Mouse (Mus musculus) kidney, postnatal 4 days (tissue): Measurements from ENCODE around the gene Pafah1b3.
A peak's percentile ranks its signal among the peaks of the same experiment; 100 is the strongest.

ENCODE experiments used
- DNase-seq, 2 experiments: peaks; one replicate each; pipeline ENCODE4 v3.0.0; 2021; ENCODE audit warnings: mixed read lengths in 2 of 2

The Pafah1b3 gene

DNA sequence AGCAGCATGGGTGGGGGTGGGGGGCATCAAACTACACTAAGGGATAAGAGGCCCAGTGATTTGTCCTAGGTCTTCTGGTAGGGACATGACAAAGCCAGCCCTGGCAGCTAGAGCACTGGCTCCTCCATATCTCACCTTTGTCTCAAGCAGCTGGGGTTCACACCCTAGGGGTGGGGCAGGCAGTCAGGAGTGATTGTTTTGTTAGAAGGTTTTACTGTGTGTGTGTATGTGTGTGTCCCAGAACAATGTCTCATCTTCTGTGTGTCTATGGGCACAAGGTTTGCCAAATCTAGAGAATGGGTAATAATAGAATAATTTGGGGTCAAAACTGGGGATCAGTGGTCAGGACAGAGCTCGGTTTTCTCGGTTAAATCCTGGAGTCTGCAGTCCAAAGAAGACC lies 7.7 kb upstream of the Pafah1b3 start:
- DNase-seq, result no peak

DNA sequence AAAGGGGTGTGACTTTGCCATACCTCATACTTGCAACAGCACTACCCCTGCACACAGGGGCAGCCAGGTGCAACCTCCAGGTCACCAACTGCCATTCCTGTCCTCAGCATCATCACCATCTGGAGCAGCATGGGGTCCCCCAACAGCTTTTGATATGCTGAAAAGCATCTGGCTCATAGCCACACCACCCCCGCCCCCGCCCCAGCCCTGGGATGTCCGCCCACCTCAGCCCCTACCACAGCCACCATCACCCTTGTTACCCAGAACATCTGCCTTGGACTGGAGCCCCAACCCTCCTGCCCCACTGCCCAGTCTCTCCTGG lies 5.9 kb upstream of the Pafah1b3 start:
- DNase-seq, result no peak

DNA sequence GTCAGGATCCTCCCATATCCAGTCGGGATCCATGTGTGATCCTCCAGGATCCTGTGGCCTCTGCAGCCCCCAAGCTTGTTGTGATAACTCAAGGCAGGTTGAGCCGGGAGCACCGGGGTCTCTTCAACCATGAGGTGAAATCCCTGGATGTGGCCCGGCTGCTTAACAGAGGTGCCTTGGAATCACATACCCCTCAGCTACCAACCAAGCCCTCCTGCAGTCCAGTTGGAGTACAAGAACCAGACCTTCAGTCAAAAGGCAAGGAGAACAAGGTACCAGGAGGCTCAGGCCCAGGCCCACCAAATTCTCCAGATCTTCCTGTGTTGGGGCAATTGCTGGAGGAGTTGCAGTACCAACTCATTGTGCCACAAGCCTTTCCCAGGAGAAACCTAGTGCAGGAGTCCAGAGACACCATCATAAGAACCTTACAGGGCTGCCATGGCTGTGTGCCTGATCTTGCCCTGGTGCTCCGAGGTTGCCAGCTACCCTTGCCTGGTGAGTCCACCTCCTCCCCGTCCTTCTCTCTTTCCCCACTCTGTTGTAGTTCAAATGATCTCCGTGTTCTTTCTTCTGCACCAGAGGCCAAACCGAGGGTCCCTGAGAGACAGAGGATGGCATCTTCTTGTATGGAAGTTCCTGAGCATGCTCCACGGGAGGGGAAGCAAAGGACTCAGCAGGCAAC lies 5.4 kb upstream of the Pafah1b3 start:
- no peak for DNase-seq

DNA sequence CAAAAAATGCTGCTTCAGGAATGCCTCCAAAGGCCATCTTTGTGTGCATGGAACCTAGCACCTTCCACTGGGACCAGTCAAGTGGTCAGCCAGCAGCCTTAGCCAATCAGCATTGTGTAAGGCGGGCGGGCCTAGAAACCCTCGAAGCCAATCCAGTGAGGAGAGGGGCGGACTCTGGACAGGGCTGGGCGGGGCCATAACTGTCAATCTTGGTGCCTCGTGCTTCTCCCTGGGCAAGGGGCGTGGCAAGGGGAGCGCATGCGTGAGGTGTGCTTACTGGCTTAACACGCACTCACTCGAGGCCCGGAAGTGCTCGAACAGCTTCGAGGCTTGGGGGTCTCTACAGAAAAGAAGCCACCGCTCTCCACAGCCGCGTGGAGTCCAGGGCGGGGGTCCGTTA lies 3.3 kb upstream of the Pafah1b3 start, which contains the start of gene Prr19:
Prr19 (plus strand) TSS at position 349 of the 400 bp plus-strand sequence.
- DNase-seq, result peak; percentile 57 to 70

DNA sequence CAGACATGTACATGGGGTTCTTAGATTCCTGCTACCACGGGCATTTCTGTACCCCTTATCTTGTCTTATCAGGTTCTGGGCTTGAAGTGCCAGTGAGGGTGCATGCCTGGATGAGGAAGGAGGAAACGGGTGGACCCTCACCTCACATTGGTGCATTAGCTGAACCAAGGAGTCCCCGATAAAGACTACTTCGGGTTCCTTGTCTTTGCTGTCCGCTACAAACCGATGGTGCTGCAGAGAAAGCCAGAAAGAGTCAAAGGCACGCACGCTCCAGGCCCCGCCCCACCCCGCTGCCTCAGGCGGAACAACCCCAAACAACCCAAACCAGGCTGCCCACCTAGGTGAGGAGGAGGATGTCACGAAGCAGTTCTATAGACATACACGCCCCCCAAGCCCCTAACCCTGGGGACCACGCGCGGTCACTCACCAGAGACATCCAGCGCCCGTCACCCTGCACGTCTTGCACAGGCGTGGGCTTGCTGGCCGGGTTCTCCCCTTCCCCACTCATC lies 787 bp downstream of the Pafah1b3 start:
- peak; percentile 70 to 76 for DNase-seq

DNA sequence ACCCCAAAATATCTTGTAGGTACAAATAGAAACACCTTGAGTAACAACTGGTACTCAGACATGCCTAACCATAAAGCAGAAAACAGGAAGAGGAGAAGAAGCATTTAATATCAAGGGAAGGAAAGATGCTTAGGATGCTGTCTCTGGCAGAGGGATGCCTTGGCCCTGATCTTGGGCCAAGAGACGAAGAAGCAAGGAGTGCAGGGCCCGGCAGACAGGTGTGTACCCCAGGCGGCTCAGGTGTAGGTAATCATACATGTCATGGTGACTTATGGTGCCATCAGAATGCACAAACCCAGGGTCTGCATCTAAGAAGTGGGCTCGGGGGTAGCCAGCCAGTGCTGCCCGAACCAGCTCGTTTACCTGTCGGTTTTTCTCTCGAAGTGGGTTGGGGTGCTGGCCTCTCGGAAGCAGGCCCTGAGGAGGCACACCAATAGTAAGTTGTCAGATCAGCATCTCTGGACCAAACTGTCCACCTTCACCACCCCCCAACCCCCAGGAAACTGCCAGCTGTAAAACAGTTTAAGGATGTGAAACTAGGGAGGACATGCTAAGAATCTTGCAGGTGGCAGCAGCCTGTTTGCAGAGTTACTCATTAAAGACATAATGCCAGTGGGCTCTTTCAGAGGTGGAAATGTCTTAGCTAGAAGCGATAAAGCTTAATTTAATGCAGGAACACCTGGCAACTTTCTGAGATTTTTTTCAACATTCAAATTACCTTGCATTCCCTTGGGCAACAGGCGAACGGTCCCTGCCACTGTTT lies 2.6 kb downstream of the Pafah1b3 start:
- DNase-seq, result peak in 1 of 2 experiments; percentile 5

DNA sequence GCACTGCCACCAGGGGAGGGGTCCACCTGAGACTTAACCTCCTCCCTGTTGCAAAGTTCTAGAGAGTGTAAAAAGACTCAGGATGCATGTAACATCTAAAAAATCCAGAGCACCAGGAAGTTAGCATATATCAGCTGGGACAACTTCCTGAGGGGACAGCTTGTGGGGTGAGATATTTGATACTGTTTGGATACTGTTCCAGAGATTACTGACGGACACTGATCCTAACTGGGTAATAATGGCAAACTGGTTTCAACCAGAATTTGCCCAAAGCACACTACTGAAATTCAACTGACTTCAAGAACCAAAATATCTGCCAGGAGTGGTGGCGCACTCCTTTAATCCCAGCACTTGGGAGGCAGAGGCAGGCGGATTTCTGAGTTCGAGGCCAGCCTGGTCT lies 3.3 kb downstream of the Pafah1b3 start:
- no peak for DNase-seq

DNA sequence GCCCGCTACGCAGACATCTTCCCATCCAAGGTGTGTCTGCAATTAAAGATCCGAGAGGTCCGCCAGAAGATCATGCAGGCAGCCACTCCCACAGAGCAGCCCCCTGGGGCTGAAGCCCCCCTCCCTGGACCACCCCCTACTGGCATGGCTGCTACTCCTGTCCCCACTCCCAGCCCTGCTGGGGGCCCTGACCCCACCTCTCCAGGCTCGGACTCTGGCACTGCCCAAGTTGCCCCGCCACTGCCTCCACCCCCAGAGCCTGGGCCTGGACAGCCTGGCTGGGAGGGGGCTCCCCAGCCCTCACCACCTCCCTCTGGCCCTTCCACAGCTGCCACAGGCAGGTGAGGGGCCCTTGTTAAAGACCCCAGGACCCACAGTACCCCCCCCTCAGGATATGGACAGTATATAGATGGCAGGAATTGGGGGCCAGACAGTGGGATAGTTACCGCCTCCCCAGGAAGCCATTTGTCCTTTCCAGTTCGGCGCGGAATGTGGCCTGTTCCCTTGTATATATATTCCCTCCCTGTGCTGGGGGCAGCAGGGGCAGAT lies 4.5 kb downstream of the Pafah1b3 start:
- DNase-seq, result no peak

DNA sequence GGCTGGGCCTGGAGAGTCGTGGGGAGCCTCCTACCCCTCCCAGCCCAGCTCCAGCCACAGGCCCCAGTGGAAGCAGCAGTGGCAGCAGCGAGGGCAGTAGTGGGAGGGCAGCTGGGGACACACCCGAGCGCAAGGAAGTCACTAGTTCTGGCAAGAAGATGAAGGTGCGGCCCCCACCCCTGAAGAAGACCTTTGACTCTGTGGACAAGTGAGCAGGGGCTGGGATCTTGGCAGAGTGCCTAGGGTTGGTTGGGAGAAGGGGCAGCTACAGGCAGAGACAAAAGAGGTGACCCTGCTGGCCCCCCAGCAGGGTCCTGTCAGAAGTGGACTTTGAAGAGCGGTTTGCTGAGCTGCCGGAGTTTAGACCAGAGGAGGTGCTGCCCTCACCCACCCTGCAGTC lies 5.7 kb downstream of the Pafah1b3 start:
- DNase-seq, result peak in 1 of 2 experiments; percentile 27

DNA sequence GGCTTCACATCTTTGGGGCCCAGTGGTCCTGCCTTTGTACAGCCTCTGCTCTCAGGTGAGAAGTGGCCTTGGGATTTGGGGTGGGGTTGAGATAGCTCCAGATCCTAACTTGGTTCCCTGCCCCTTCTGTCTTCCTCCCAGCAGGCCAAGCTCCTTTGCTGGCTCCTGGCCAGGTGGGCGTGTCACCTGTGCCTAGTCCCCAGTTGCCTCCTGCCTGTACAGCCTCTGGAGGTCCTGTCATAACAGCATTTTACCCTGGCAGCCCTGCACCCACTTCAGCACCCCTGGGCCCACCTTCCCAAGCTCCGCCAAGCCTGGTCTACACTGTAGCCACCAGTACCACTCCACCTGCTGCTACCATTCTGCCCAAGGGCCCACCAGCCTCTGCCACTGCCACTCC lies 6.9 kb downstream of the Pafah1b3 start:
- DNase-seq, result peak; percentile 74 to 79

DNA sequence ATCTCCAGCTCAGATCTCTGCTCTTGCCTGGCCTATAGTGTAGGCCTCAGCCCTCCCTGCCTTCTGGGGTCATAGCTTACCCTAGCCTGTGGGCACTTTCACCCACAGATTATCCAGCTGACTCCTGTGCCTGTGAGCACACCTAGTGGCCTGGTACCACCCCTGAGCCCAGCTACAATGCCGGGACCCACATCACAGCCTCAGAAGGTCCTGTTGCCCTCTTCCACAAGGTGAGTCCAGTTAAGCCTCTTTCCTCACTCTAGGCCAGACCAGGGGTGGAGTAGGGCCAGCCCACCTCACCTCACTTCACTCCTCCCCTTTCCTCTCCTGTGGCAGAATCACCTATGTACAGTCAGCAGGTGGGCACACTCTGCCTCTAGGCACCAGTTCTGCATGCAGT lies 7.3 kb downstream of the Pafah1b3 start:
- DNase-seq, result no peak

DNA sequence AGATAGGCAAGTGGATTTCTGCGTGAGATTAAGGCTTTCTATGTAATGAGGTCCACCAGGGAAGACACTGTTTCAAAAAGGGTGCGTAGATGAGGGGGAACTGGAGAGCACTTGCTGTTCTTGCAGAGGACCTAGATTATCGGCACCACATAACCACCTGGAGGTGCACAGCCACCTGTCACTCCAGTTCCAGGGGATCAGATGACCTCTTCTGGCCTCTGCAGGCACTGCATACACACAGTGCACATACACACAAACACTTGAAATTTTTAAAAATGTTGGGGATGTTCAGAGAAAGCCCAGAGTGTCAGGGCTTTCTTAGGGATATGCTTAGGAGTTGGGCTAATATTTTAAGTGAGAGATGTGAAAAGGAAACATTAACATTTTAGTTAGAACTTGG lies 7.9 kb downstream of the Pafah1b3 start:
- DNase-seq, result no peak

DNA sequence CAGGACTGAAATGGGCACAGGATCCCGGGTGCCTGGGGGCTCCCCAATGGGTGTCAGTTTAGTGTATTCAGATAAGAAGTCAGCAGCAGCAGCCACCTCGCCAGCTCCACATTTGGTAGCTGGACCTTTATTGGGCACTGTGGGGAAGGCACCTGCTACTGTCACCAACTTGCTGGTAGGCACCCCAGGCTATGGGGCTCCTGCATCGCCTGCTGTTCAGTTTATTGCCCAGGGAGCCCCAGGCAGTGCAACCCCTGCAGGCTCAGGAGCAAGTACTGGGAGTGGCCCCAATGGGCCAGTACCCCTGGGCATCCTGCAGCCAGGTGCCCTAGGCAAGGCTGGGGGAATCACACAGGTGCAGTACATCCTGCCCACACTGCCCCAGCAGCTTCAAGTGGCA lies 9.1 kb downstream of the Pafah1b3 start:
- no peak for DNase-seq

DNA sequence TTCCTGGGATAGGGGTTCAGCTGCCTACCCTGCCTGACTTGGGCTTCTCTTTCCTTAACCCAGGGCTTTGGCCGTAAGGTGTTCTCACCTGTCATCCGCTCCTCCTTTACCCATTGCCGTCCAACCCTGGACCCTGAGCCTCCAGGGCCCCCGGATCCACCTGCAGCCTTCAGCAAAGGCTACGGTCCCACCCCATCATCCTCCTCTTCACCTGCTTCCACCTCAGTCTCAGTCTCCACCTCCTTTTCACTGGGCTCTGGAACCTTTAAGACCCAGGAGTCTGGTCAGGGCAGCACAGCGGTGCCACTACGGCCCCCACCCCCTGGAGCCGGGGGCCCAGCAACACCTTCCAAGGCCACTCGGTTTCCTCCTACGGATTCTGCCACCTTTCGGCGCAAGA lies 9.8 kb downstream of the Pafah1b3 start:
- DNase-seq, result no peak

DNA sequence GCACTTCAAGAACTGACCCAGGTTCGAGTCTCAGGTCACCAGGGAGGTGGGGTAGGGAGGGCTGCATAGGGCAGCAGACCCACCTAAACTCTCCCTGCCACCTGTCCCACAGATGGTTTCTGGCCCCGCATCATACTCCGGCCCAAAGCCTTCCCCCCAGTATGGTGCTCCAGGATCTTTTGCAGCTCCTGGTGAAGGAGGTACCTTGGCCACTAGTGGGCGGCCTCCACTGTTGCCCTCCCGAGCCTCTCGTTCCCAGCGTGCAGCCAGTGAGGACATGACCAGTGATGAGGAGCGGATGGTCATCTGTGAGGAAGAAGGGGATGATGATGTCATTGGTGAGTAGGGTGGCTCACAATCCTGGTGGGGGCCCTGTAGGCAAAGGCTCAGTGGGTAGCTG lies 10.8 kb downstream of the Pafah1b3 start:
- DNase-seq, result peak in 1 of 2 experiments; percentile 8

DNA sequence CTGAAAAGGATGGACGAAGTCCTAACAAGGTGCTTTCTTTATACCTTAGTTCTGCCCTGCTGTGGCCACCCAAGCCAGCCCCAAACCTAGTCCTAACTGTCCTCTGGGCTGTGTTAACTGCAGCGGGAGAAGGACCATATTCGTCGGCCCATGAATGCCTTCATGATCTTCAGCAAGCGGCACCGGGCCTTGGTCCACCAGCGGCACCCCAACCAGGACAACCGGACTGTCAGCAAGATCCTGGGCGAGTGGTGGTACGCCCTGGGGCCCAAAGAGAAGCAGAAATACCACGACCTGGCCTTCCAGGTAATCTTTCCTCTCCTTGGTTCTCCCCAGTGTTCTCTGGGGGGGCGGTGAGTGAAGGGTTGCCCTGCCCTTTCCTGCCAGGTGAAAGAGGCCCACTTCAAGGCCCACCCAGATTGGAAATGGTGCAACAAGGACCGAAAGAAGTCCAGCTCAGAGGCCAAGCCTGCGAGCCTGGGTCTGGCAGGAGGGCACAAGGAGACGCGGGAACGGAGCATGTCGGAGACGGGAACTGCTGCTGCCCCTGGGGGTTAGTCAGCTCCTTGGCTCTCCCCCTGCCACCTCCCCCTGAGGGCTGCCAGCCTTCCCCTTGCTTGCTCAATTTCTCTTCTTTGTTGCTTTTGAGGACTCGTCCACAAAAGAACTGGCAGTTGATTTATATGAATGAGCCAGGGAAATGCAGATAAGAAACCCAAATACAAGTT lies 12.1 kb downstream of the Pafah1b3 start:
- no peak for DNase-seq

DNA sequence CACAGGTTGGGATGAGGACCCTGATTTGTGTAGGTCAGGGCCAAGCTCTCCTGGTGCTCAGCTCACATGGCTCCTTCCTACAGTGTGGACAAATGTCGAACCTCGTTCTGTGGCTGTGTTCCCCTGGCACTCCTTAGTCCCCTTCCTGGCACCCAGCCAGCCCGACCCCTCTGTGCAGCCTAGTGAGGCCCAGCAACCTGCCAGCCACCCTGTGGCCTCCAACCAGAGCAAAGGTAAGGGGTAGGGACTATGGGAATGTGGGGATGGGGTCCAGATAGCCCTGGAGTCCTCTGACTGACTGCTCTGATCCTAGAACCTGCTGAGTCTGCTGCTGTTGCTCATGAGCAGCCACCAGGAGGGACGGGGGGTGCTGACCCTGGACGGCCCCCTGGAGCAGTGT lies 13.0 kb downstream of the Pafah1b3 start:
- DNase-seq, result peak in 1 of 2 experiments; percentile 33

DNA sequence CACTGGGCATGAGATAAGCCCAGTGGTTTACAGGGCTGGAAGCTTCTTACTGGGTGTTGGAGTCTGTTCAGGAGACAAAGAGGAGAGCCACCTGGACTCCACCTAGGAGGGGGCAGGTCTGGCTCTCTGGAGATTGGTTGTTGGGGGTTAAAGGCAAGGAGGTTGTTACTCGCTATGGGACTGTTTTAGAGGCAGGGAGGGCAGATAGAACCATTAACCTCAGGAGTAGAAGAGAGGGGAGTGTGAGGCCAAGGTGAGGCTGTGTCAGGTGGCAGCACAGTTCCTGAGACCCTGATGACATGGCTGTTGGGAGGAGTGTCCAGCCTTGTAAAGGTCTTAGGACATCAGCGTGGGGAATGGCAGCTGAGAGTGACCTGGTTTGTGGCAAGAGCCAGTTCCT lies 13.6 kb downstream of the Pafah1b3 start:
- DNase-seq, result no peak

DNA sequence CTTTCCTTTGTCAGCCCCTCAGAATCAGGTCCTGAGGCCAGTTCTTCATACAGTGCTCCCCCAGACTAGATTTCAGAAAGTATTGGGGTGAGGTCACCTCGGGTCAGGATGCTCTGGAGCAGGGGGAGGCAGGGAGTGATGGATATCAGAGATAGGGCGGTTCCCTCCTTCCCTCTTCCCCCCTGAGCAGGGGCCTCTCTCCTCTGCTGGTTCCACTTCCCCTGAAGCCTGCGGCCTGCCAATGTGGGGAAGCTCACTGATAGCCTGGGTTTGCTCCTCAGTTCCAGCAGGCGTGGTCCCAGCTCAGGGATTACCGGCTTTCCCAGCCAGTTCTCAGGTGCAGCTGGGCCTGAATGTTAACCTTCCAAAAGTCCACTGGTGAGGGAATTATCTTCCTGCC lies 14.1 kb downstream of the Pafah1b3 start:
- DNase-seq, result peak in 1 of 2 experiments; percentile 16

DNA sequence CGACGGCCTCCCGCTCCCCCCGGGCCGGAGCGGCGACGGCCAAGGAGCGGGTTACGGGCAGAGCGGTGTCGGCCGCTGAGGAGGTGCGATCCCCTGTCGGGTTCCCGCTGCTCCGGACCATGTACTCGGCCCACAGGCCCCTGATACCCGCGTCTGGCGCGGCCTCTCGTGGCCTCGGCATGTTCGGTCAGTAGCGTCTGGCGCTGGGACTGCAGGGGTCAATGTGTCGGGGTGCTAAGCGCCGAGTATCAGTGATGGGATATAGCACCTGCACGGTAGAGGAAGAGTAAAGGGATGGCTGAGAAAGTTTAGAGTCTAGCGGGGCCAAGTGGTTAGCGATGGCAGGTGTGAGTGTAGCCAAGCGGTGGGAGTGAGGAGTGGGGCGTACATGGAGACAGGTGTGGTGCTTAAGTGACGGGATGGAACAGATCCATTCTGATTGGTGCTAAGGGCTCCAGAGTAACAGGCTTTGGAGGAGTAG lies 15.0 kb downstream of the Pafah1b3 start:
- DNase-seq, result peak; percentile 60 to 78

DNA sequence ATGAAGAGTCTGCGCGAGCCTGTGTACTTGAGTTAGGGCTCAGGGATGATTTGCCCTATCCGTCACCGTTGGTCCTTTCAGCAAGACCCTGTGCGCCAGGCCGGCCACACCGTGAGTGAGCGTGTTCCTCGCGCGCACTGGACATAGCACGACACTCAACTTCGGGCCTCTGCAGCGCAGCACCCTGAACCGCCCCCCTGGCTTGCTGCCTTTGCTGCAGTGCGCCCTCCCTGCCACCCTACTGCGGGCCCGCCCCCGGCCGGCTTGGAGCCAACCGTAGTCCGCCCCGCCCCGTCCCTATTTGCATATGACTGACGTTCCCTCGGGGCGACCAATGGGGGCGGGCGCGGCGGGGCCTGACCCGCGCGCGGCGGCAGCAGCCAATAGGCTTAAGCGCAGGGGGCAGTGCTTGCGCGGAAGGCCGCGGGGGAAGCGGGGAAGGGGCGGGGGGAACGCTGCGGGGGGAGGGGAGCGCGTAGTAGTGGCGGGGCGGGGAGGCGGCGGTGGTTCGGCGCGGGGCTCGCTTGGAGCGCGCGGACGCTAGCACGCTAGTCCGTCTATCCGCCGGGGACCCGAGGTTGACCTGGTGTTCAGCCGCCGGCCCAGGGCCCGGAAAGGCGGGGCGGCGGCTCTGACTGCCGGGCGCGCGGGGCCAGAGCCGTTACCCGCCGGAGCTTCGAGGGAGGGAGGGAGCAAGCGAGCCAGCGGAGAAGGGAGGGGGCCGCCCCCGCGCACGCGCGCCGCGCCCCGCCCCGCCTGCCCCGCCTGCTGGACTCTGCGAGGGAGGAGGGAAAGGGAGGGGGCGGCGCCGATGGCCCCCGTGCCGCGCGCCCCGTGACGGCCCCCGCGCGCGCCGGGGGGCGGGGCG lies 15.8 kb downstream of the Pafah1b3 start:
- peak; percentile 99 for DNase-seq

DNA sequence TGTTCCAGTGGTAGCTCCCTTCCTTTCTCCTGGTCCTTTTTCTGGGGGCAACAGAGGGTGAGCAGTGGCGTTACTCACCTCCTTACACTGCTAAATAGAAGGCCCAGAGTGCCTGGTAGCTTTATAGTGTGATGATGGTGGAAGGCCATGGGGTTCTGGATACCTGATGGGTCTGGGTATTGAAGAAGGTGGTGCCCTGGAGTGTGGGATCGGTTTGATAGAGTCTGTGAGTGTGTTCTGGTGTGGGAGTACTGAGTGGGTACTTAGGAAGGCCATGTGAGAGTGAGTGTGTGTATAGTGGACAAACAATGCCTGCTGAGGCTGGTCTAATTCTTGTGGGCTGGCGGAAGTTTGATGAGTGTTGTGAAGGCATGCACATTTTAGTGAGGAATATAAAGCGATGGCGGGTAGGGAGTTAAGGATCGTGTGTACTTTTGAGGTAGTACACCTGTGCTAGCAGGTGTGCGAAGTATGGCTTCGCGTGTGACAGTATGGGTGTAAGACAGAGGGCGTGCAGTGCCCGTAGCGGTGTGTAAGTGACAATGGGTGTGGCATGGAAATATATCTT lies 16.5 kb downstream of the Pafah1b3 start:
- DNase-seq, result no peak
